Mouse (Mus musculus) E14TG2a.4 (cell line): ENCODE data around the gene Bag5.

Source experiments
- H3K27me3 ChIP-seq: 2 replicates; pipeline ENCODE4 v1.6.1; 2014; ENCODE audit warnings: low read length, control low read depth; ENCODE audit not compliant: insufficient read depth
- H3K36me3 ChIP-seq: 2 replicates; pipeline ENCODE4 v1.6.1; 2014; ENCODE audit warnings: low read length, control low read depth; ENCODE audit not compliant: insufficient read depth
- H3K4me1 ChIP-seq: replicated peaks from 2 replicates; pipeline ENCODE4 v1.6.1; 2014; ENCODE audit warnings: low read depth, low read length, control low read depth
- H3K4me3 ChIP-seq: replicated peaks from 2 replicates; pipeline ENCODE4 v1.5.1; 2014; ENCODE audit warnings: mild to moderate bottlenecking, low read length
- H3K9me3 ChIP-seq: 2 replicates; pipeline ENCODE4 v1.6.1; 2014; ENCODE audit warnings: low read length, control low read depth
- CTCF ChIP-seq: conservative IDR thresholded peaks from 2 replicates; pipeline ENCODE4 v1.5.1; 2014; ENCODE audit warnings: low read length
- NANOG ChIP-seq: IDR thresholded peaks from 2 replicates; pipeline ENCODE4 v1.6.1; 2014; ENCODE audit warnings: borderline replicate concordance, low read length, mixed read lengths
- POU5F1 ChIP-seq: IDR thresholded peaks from 2 replicates; pipeline ENCODE4 v1.6.1; 2014; ENCODE audit warnings: low read length, borderline replicate concordance

The Bag5 gene

DNA sequence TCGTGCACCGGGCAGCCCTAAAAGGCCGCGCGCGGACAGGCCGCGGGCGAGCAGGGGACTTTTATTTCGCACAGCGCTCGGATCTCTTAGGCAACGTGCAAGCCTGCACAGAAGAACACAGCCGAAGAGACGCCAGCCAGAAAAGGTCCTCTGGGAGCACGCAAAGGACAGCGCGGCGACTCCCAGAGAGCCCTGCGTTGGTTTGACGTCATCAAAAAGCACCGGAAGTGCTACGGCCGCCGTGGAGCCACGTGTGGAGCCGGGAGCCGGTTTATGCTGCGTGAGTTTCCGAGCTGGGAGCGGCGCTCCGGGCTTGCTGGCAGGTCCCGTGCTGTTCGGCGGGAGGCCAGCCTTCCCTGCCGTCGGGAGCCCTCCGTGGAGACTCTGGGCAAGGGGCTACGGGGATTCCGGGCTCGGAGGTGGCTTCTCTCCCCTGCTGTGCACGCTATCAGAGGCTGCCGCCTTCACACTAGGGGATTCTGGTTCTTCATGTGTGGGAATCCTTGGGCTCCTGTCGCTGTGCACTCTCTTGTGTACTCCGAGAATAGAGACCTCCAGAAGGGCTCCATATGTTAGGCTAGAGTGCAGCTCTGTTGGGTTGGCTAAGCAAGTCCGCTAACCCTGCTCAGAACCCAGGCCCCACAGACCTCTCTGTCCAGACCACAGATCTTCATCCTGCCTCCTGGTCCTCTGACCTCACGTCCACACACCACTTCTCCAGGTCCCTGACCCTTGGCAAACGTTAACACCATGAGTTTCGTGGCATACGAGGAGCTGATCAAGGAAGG lies 35.0 kb downstream of the Bag5 start, which contains the start of gene Trmt61a:
Trmt61a (plus strand) TSS at position 224 of the 788 bp plus-strand sequence.
- peak within 1 kb of the TSS; percentile 97 for H3K4me3 ChIP-seq
- H3K9me3 ChIP-seq, result no peaks in the 10 kb centered on the region
- TF ChIP-seq POU5F1, result no peak
- TF ChIP-seq NANOG, result no peak
- no peak for TF ChIP-seq CTCF
- H3K4me1 ChIP-seq, result peaks cover 95% of the 10 kb centered on the region
- peaks cover 11% of the 10 kb centered on the region for H3K27me3 ChIP-seq
- H3K36me3 ChIP-seq, result peaks cover 44% of the 10 kb centered on the region

GRCm38 (mm10) chr12:111677421-111677820 lies 35.6 kb downstream of the Bag5 start:
- Histone ChIP-seq H3K27me3 (peaks cover 18% of the 10 kb centered on the region), H3K36me3 (peaks cover 37% of the 10 kb centered on the region), H3K9me3 (no peaks in the 10 kb centered on the region), H3K4me3 (peak overlapping the region; percentile 97), H3K4me1 (peaks cover 95% of the 10 kb centered on the region)
- TF ChIP-seq POU5F1, result no peak
- TF ChIP-seq CTCF, result no peak
- no peak for TF ChIP-seq NANOG

- Histone ChIP-seq H3K4me1 (peaks cover 82% of the 10 kb centered on the region), H3K27me3 (peaks cover 23% of the 10 kb centered on the region), H3K9me3 (no peaks in the 10 kb centered on the region), H3K4me3 (0 out of 2 replicates have a peak overlapping the region, but pooled peaks have one; percentile 29), H3K36me3 (peaks cover 30% of the 10 kb centered on the region)
- no peak for TF ChIP-seq CTCF
- TF ChIP-seq NANOG, result no peak
- TF ChIP-seq POU5F1, result no peak
These were observed 37.1 kb downstream of the Bag5 start for GRCm38 (mm10) chr12:111675797-111676580.

DNA sequence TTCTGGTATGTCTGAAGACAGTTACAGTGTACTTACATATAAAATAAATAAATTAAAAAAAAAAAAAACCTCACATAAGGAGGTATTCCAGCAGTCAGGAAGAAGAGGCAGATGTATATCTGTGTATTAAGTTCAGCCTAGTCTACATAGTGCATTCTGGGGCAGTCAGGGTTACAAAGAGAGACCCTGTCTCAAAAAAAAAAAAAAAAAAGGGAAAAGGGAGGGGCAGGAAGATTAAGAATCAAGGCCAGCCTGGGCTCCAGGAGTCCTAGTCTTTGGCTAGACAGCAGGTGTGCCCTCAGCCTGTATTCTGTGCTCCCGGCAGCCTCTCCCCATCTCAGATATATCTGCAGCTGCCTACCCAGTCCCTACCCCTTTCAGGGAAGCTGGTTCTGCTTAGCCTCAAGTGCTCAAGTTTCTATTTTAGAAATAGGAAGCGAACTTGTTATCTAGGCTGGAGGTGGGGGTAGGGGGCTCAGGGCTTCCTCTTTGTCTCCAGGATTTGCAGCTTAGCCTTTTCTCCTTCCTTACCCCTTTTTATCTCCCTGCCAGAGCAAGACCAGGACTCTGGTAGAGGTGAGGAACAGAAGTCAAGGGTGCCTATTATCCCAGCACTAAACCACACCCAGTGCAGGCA lies 38.1 kb downstream of the Bag5 start:
- H3K9me3 ChIP-seq, result no peaks in the 10 kb centered on the region
- peaks cover 23% of the 10 kb centered on the region for H3K27me3 ChIP-seq
- peaks cover 29% of the 10 kb centered on the region for H3K36me3 ChIP-seq
- peaks cover 81% of the 10 kb centered on the region for H3K4me1 ChIP-seq
- TF ChIP-seq NANOG (no peak), CTCF (no peak), POU5F1 (no peak)
- peak overlapping the region; percentile 20; the same call in 1 of the 2 replicates for H3K4me3 ChIP-seq

DNA sequence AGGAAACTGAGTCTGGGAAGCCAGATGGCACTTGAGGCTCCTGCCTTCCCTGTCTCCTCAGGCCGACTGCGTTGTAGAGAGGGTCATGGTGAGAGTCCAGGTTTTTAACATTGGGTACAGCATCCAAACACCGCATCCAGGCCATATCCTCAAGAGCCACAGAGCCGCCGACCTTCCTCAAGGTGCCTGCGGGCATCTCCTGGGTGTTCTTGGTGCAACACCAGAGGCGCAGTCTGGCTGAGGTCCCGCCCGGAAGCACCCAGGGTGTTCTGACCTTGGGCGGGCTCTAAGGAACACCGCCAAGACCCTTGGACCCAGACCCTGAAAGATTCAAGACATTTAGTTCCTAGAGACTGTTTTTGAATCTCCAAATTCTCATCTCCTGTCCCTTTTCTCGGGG lies 40.5 kb downstream of the Bag5 start:
- H3K9me3 ChIP-seq, result no peaks in the 10 kb centered on the region
- TF ChIP-seq POU5F1, result no peak
- TF ChIP-seq NANOG, result no peak
- TF ChIP-seq CTCF, result no peak

DNA sequence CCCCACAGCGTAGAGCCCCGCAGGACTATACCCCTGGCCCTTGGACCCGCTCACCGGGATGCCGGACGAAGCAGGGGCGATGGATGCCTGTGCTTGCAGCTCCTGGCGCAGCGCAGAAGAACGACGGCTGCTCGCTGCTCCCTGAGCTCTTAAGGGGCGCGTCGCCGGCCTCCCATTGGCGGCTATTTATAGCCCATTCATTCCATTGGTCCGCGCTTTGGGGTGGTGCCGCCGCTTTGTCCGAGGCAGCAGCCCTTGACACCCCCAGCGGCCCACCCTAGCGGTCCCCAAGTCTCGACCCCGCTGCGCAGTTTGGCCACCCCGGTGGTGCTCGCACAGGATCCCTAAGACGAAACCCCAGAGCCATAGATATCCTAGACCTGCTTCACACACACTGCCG lies 40.9 kb downstream of the Bag5 start, which contains the start of gene Ckb:
Ckb (minus strand) TSS at position 163 of the 400 bp plus-strand sequence.
- Histone ChIP-seq H3K9me3 (no peaks in the 10 kb centered on the region), H3K4me1 (peaks cover 78% of the 10 kb centered on the region), H3K36me3 (peaks cover 37% of the 10 kb centered on the region), H3K27me3 (peaks cover 23% of the 10 kb centered on the region), H3K4me3 (peak within 1 kb of the TSS; percentile 89)
- no peak for TF ChIP-seq CTCF
- TF ChIP-seq NANOG, result no peak
- TF ChIP-seq POU5F1, result no peak

More for the DNA sequence above, 40.5 kb downstream of the Bag5 start:
- peaks cover 82% of the 10 kb centered on the region for H3K4me1 ChIP-seq
- peaks cover 23% of the 10 kb centered on the region for H3K27me3 ChIP-seq
- H3K36me3 ChIP-seq, result peaks cover 37% of the 10 kb centered on the region
- peak overlapping the region; percentile 89 for H3K4me3 ChIP-seq

GRCm38 (mm10) chr12:111671431-111671902 lies 41.6 kb downstream of the Bag5 start:
- TF ChIP-seq NANOG, result no peak
- TF ChIP-seq CTCF, result no peak
- TF ChIP-seq POU5F1, result no peak
- peak overlapping the region; percentile 89 for H3K4me3 ChIP-seq

GRCm38 (mm10) chr12:111670976-111671375 lies 42.1 kb downstream of the Bag5 start:
- Histone ChIP-seq H3K9me3 (no peaks in the 10 kb centered on the region), H3K36me3 (peaks cover 37% of the 10 kb centered on the region), H3K4me1 (peaks cover 72% of the 10 kb centered on the region), H3K4me3 (peak overlapping the region; percentile 89), H3K27me3 (peaks cover 23% of the 10 kb centered on the region)
- no peak for TF ChIP-seq POU5F1
- TF ChIP-seq CTCF, result no peak

More at GRCm38 (mm10) chr12:111671431-111671902, 41.6 kb downstream of the Bag5 start:
- Histone ChIP-seq H3K9me3 (no peaks in the 10 kb centered on the region), H3K36me3 (peaks cover 37% of the 10 kb centered on the region), H3K27me3 (peaks cover 23% of the 10 kb centered on the region), H3K4me1 (peaks cover 72% of the 10 kb centered on the region)
